Mouse (Mus musculus): ENCODE measurements at regions not wholly inside any gene's neighbourhood (a gene's known extent, or its start where the extent isn't known, plus 50 kb on each side); places are given as distances from the start of the nearest gene placed in this dataset.
"Not testable (repeated sequence)": the region's sequence is repeated elsewhere in the genome, so short reads cannot be mapped to it uniquely, and the experiment has no call there.

GRCm38 (mm10) chr9:53045788-53046187 is 202.1 kb downstream of the Ddx10 start:
- DNase-seq, result no peak

- peak; percentile 55 for DNase-seq
Measured at GRCm38 (mm10) chr9:53033797-53034196, 214.1 kb downstream of the Ddx10 start.

- no peak for DNase-seq
Measured at GRCm38 (mm10) chr9:53022096-53022495, 225.8 kb downstream of the Ddx10 start.

DNA sequence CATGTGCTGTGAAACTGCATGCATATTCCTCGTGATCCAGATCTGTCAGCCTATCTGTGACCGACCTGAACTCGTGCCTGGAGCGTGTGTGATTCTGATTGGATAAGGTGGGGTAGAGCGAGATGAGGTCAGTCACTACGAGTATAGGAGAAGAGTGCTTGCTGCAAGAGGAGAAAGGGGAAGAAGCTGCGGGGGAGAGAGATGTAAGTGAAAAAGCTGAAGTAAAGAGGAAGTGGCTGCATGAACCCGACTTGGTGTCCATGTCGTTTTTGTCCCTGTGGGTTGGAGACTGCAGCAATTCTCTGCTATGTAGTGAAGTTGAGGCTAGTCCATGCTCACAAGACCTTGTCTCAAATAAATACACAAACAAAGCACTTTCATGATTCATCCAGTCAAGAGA is 237.1 kb downstream of the Ddx10 start:
- no peak for DNase-seq

DNA sequence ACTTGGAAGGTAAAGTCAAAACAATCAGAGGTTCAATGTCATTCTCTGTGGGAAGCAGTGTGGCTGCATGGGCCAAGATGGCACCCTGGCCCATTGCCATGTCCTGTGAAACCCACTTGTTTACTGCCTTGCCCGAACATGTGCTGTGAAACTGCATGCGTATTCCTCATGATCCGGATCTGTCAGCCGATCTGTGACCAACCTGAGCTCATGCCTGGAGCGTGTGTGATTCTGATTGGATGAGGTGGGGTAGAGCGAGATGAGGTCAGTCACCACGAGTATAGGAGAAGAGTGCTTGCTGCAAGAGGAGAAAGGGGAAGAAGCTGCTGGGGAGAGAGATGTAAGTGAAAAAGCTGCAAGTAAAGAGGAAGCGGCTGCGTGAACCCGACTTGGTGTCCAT is 240.5 kb downstream of the Ddx10 start:
- no peak for DNase-seq

DNA sequence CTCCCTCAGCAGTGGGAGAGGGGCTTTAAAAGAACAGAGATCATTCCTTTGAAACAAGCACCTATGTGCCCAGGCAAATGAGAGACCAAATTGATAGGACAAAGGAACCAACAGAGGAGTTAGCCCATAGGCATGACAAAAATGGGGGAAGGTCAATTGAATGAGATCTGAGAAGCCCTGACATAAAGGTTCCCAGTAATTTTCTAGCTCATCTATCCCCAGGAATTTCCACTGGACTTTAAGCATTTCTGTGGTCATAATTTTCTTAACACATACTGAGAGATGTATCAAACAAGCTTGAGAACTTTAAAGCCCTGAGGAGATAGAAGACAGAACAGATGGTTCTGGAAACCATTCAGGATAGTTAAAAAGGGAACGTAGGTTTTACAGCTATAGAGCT is 241.8 kb downstream of the Ddx10 start:
- no peak for DNase-seq

DNA sequence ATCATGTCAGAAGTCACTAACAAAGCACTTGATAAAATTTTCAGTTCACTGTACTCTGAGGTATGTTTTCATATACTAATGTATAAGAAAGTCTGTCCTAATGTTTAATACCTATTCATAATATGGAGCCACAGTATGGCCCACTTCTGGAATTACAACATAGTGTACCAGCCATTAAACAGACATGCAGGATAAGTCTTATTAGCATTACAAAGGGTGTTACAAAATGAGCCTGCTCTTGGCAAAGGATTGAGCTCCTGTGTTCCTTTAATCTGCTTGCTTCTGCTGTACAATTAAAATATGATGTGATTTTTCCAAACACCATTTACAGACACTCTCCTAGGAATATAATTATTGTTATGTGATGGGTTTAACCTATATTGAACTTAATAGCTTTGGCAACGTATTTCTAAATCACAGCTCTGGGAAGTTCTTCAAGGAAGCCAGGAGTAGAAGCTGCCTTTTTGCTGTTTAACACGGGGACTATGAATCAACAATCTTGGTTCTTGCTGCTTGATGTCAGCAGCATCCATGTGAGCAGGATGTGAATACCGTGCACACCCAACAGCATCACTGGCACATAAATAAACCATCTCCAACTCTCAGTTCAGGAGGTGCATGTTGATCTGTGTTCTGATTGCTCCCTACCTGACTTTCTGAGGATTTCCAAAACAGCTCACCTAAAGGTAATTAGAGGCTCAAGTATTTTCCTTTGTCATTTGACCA is 243.4 kb downstream of the Ddx10 start:
- no peak for DNase-seq

DNA sequence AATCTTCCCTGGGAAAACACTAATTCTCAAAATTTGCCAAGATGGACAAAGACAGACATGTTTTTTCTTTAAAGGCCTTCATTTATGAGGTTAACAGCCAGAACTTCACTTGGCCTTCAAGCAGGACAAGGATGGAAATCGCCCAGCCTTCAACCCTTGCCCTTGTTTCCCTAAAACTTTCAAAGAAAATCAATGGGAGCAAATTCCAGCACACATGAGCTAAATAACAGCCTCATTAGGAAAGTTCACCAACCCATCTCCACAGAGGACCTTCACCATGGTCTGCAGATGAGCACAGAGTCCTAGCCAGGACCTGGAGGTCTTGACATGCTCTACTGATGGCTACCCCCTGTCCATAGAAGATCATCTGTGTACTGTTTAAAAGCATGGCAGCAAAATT is 271.8 kb downstream of the Ddx10 start:
- no peak for DNase-seq

DNA sequence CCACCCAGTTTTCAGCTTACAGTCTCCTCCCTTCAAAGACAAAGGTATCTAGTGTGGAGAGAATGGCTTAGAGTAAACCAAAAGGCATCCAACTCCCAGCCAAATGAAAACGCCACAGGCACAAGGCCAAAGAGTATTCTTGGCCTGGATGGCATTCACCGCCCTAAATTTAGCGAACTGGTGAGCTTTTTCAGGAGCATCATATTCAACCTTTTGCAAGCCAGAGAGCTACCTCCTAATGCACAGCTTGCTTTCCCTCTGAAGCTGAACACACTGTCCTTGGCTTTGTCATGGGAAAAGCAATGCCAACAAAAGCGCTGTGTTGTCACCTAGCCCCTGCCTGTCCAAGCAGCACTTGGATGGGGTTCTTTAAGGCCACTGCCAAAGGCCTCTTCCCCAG is 282.2 kb downstream of the Ddx10 start:
- peak; percentile 8 for DNase-seq

GRCm38 (mm10) chr9:52959668-52960067 is 280.1 kb upstream of the AI593442 start:
- peak; percentile 25 for DNase-seq

GRCm38 (mm10) chr9:52957245-52957644 is 277.7 kb upstream of the AI593442 start:
- DNase-seq, result no peak

GRCm38 (mm10) chr9:52944081-52944480 is 264.5 kb upstream of the AI593442 start:
- DNase-seq, result no peak

GRCm38 (mm10) chr9:52941637-52941983 is 262.0 kb upstream of the AI593442 start:
- no peak for DNase-seq

GRCm38 (mm10) chr9:52940964-52941636 is 261.5 kb upstream of the AI593442 start:
- DNase-seq, result no peak

DNA sequence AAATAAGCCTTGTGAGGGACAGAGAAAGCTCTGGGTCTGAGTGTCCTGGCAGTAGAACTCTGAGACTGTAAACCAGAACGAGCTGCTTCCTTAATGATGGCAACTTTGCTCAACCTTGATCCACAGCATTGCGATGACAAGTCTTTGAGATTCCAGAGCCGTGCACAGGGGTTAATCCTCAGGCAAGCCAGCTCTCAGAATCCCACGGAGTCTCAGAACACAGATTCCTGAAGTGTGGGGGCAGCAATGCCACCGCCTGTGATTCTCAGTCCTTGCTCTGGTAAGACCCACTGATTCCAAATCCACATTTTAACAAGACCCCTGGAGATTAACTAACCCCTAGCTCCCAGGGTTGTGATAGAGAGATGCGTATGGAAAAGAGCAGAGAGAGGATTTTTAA is 255.5 kb upstream of the AI593442 start:
- no peak for DNase-seq

DNA sequence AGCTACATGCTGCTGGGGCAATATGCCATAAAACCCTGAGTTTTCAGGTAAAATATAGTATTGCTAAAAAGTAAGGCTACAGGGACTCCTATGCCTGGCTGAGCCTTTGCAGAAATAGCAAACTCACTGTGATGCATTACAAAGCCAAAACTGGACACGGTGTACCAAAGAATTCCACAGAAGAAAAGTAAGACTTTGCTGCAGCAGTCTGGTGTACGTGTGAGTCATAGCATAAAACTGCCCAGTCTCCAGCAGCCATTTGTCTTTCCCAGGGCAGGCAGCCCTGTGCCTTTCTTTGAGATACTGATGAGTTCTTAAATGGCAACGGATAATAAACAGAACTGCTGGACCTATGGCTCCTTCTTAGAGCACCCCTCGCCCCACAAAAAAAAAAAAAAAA is 237.9 kb upstream of the AI593442 start:
- peak; percentile 49 for DNase-seq

- not testable (repeated sequence) for DNase-seq
Measured at GRCm38 (mm10) chr9:52888653-52889052, 209.1 kb upstream of the AI593442 start.

DNA sequence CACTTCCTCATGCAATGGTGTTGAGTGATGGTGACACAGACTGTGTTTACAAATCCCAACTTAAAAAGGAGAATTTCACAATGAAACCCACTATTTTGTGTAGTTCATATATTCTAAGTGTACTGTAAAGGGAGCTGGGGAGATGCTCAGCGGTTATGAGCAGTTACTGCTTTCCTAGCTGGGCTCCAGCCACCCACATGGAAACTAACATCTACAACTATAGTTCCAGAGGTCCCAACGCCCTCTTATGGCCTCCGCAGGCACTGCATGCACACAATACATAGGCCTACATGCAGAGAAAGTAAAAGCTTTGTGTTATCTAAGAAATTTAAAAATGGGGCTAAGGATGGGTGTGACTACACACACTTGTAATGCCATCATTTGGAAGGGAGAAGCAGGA is 208.4 kb upstream of the AI593442 start:
- not testable (repeated sequence) for DNase-seq

DNA sequence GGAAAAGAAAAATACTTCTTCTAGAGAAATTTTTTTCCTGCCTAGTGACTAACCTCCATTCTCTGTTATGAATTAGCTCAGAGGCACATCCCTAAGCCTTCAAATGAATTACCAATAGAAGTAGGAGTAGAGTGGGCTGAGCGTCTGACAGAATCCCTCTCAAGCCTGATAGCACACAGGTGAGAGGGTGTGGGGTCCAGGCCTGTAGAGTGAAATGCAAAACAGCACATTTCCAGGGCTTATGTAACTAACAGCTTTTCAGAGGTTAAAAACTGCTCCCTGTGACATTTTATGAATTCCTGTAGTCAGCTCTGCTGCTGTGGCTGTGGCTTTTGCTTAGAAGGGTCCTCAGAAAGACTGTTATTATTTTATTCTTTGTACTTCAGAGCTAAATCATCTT is 187.7 kb upstream of the AI593442 start:
- peak; percentile 10 for DNase-seq

DNA sequence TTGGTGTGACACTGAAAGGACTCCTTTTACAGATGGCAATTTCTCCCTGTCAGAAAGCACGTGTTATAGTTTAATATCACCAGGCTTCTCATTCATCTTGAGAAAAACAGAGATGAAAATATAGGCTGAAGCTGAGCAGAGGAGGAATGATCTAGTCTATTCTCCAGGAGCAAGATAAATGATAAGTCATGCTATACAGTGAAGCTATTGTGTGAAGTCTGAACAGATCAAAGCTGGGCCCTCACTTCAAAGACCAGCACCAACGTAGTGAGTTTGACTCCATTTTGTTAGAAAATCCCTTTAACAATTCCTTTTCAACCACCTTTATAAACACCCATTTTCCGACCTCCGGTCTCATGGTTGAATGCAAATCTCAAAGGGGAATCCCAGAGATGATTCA is 180.7 kb upstream of the AI593442 start:
- DNase-seq, result no peak

GRCm38 (mm10) chr9:52858411-52858810 is 178.8 kb upstream of the AI593442 start:
- peak; percentile 76 for DNase-seq

GRCm38 (mm10) chr9:52853338-52853737 is 173.8 kb upstream of the AI593442 start:
- DNase-seq, result no peak

DNA sequence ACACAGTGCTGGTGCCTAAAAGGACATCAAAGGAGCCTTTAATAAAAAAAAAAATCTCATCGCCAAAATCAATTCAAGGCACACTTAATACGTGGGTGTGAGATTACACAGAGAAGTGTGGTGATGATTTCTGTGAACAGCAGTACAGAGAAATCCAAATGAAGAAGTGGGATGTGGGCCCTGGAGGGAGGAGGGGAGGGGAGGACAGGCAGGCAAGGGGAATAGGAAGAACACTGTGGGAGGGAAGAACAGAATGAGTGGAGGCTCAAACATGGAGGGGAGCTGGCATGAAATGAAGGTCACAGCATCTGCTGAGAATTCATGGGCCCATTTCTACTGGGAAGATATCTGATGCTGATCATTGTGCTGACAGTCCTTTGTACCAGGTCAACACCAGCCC is 171.0 kb upstream of the AI593442 start:
- peak; percentile 68 for DNase-seq

DNA sequence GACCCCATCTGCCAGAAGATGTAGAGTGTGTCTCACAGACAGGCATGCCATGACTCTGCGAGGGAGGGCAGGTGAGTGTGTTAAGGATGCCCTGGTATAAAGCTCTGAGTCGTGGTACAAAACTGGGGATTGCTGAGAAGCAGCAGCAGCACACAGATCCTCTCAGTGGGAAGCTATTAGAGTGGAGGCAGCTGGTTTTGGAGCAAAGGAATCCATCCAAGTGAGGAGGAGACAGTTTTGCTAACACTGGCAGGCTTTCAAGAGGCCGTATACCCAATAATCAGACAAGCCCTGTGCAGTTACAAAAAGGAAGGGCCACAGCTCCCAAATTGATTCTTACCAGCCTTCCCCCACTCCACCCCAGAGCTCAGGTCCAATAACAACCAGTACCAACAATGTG is 170.4 kb upstream of the AI593442 start:
- DNase-seq, result peak; percentile 37

GRCm38 (mm10) chr9:52841105-52841504 is 161.5 kb upstream of the AI593442 start:
- no peak for DNase-seq

All from right cerebral cortex, adult 18-20 months (tissue).